8 mouse cellular contexts compared by ENCODE assay signal in genomic region chr9:75314517-75315105, GRCm38 (mm10). TPM values are rescaled to one million over a fixed set of nuclear protein-coding genes. Genes with fewer than 3 reads are reported as not detected.
DNase-seq lines count a peak whose midpoint lies in the region; ATAC-seq and TF ChIP-seq lines count a peak whose summit lies in the region.

No protein-coding gene starts in this region.

- H3K9ac ChIP-seq in embryonic facial prominence, embryonic 15.5 days, result peak overlapping the region; percentile 48
- H3K9ac ChIP-seq in neural tube, embryonic 15.5 days (replicated peaks), result peak overlapping the region; percentile 73

- WGBS in heart, embryonic 10.5 days, result 5% methylated on average over 22 of the region's 22 CpGs
- 4% methylated on average over 22 of the region's 22 CpGs for WGBS in embryonic facial prominence, embryonic 15.5 days
- 1% methylated on average over 22 of the region's 22 CpGs for WGBS in neural tube, embryonic 15.5 days

- peak overlapping the region; percentile 91 for H3K4me3 ChIP-seq in heart, embryonic 10.5 days
- peak overlapping the region; percentile 86 for H3K4me3 ChIP-seq in E14TG2a.4 (replicated peaks; ENCODE audit: low read length)
- peak overlapping the region; percentile 73 for H3K4me3 ChIP-seq in embryonic facial prominence, embryonic 15.5 days (replicated peaks)
- H3K4me3 ChIP-seq in neural tube, embryonic 15.5 days (replicated peaks), result peak overlapping the region; percentile 79

- peak overlapping the region; percentile 71 for H3K4me2 ChIP-seq in embryonic facial prominence, embryonic 15.5 days (replicated peaks)
- H3K4me2 ChIP-seq in neural tube, embryonic 15.5 days, result peak overlapping the region; percentile 67

- TF ChIP-seq CTCF in E14TG2a.4 (conservative IDR thresholded peaks at IDR 0.05; ENCODE audit: low read length), result no peak

- no peaks in the 10 kb centered on the region for H3K27me3 ChIP-seq in heart, embryonic 10.5 days (ENCODE audit: insufficient read depth, poor library complexity, severe bottlenecking)
- H3K27me3 ChIP-seq in E14TG2a.4 (ENCODE audit: insufficient read depth, low read length), result peaks cover 18% of the 10 kb centered on the region
- no peaks in the 10 kb centered on the region for H3K27me3 ChIP-seq in embryonic facial prominence, embryonic 15.5 days
- no peaks in the 10 kb centered on the region for H3K27me3 ChIP-seq in neural tube, embryonic 15.5 days (replicated peaks)

- ATAC-seq in embryonic facial prominence, embryonic 15.5 days (ENCODE audit: insufficient number of reproducible peaks, low FRiP score, low TSS enrichment, low read depth), result no peak
- ATAC-seq in neural tube, embryonic 15.5 days (ENCODE audit: low FRiP score), result peak; percentile 27; the same call in 1 of the 2 replicates

- no peak for DNase-seq in heart, embryonic 10.5 days (ENCODE audit: low spot score)
- DNase-seq in heart, adult 9 months (ENCODE audit: low spot score in 2 of 2), result no peak
- DNase-seq in kidney, postnatal 10 days, result peak; percentile 20
- DNase-seq in right cerebral cortex, postnatal 10 days (ENCODE audit: low spot score in 2 of 2), result no peak
- no peak for DNase-seq in right cerebral cortex, postnatal 14 days

- H3K9me3 ChIP-seq in heart, embryonic 10.5 days, result no peaks in the 10 kb centered on the region
- H3K9me3 ChIP-seq in E14TG2a.4 (ENCODE audit: low read length), result no peaks in the 10 kb centered on the region
- no peaks in the 10 kb centered on the region for H3K9me3 ChIP-seq in embryonic facial prominence, embryonic 15.5 days (replicated peaks)
- no peaks in the 10 kb centered on the region for H3K9me3 ChIP-seq in neural tube, embryonic 15.5 days (replicated peaks)

- H3K4me1 ChIP-seq in heart, embryonic 10.5 days, result peaks cover 31% of the 10 kb centered on the region
- H3K4me1 ChIP-seq in E14TG2a.4 (replicated peaks; ENCODE audit: low read depth, low read length), result peaks cover 43% of the 10 kb centered on the region
- H3K4me1 ChIP-seq in embryonic facial prominence, embryonic 15.5 days, result peaks cover 21% of the 10 kb centered on the region
- H3K4me1 ChIP-seq in neural tube, embryonic 15.5 days, result peaks cover 36% of the 10 kb centered on the region

- peak overlapping the region; percentile 95 for H3K27ac ChIP-seq in heart, embryonic 10.5 days
- peak overlapping the region; percentile 81 for H3K27ac ChIP-seq in embryonic facial prominence, embryonic 15.5 days (replicated peaks)
- peak overlapping the region; percentile 91 for H3K27ac ChIP-seq in neural tube, embryonic 15.5 days (replicated peaks)

- 0 out of 2 replicates have a peak, but pooled peaks cover 5% of the 10 kb centered on the region for H3K36me3 ChIP-seq in heart, embryonic 10.5 days
- H3K36me3 ChIP-seq in E14TG2a.4 (ENCODE audit: insufficient read depth, low read length), result no peaks in the 10 kb centered on the region
- no peaks in the 10 kb centered on the region for H3K36me3 ChIP-seq in embryonic facial prominence, embryonic 15.5 days
- H3K36me3 ChIP-seq in neural tube, embryonic 15.5 days, result peaks cover 11% of the 10 kb centered on the region; the same call in 1 of the 2 replicates

RNA-seq across cellular contexts. Expression of gene Gnb5, which starts 8.5 kb away (rescaled TPM):
- polyA plus RNA-seq in heart, embryonic 10.5 days (2016; fragmentation: Nextera tagmentation; extraction: Ambion mirVana), result 40.4 and 58.1 TPM in 2 replicates
- 28.0 and 28.6 TPM in 2 replicates for polyA plus RNA-seq in embryonic facial prominence, embryonic 15.5 days (2015; fragmentation: Nextera tagmentation; extraction: Ambion mirVana)
- polyA plus RNA-seq in neural tube, embryonic 15.5 days (2015; fragmentation: Nextera tagmentation; extraction: Ambion mirVana), result 85.1 and 97.4 TPM in 2 replicates

RNA-seq across cellular contexts. Expression of gene Bcl2l10, which starts 32.9 kb away (rescaled TPM):
- not detected in 2 replicates for polyA plus RNA-seq in heart, embryonic 10.5 days (2016; fragmentation: Nextera tagmentation; extraction: Ambion mirVana)
- not detected in 2 replicates for polyA plus RNA-seq in embryonic facial prominence, embryonic 15.5 days (2015; fragmentation: Nextera tagmentation; extraction: Ambion mirVana)
- polyA plus RNA-seq in neural tube, embryonic 15.5 days (2015; fragmentation: Nextera tagmentation; extraction: Ambion mirVana), result not detected in 2 replicates
